Mouse (Mus musculus) bone marrow, adult 2 months (tissue): ENCODE measurements around the gene Dclk2. TPM values are rescaled to one million over a fixed set of nuclear protein-coding genes. Genes with fewer than 3 reads are reported as not detected.

ENCODE experiments used
- H3K27ac ChIP-seq: fragments of 200-500 bp; 2 replicates; pipeline ENCODE4 v1.5.1; 2012; ENCODE audit warnings: low read depth, mild to moderate bottlenecking, control low read depth, inconsistent platforms, low read length; ENCODE audit not compliant: control insufficient read depth, poor library complexity, insufficient read depth
- H3K4me1 ChIP-seq: fragments of 200-500 bp; 2 replicates; pipeline ENCODE4 v1.6.1; 2011; ENCODE audit warnings: low read length; ENCODE audit not compliant: control insufficient read depth, insufficient read depth
- H3K4me3 ChIP-seq: fragments of 200-500 bp; replicated peaks from 2 replicates; pipeline ENCODE3; 2011; ENCODE audit warnings: mild to moderate bottlenecking, low read depth, low read length, control low read depth; ENCODE audit not compliant: control insufficient read depth
- CTCF ChIP-seq: fragments of 200-500 bp; IDR thresholded peaks from 2 replicates; pipeline ENCODE4 v1.5.1; 2011; ENCODE audit warnings: low read length, control low read depth; ENCODE audit not compliant: control insufficient read depth, insufficient read depth
- POLR2A ChIP-seq: fragments of 200-500 bp; IDR thresholded peaks from 2 replicates; pipeline ENCODE4 v1.6.1; 2011; ENCODE audit warnings: low read depth, mild to moderate bottlenecking, control low read depth, low read length, borderline replicate concordance; ENCODE audit not compliant: control insufficient read depth
- WGBS: fragments of 180-500 bp; shearing (Covaris S2); methylation state at CpG from one replicate; pipeline ENCODE4 v1.1.7; 2018; 5-methylcytosine and 5-hydroxymethylcytosine counted together
- polyA plus RNA-seq: library from polyadenylated mRNA; stranded (reverse); fragments of >200 nt; gene quantifications from 2 replicates; pipeline ENCODE4 v1.2.4, GENCODE M21; 2011; ENCODE audit warnings: low replicate concordance; ENCODE audit not compliant: missing spikeins, insufficient read depth, insufficient read length

Gene Dclk2
- polyA plus RNA-seq, 1 experiment, result 16.4 TPM

DNA sequence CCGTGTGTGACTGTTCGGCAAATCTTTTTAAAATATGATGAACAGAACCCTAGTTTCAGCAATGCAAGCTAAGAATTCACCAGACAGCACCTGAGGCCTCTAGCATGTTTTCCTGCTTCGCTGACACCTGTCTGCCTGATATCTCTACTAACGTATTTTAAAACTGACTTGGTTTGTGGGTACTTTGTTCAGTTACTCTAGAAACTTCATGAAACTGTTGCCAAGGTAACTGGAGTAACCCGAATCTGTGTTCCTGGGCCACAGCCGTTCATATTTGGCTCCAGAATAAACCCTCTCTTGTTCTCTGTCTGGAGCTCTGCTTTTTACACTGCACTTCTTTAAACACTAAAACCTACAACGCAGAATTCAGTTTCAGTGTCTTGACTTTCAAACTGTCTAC is 86.3 kb downstream of the Dclk2 start:
- 80% methylated on average over 7 of the region's 7 CpGs for WGBS
- H3K27ac ChIP-seq, result no peak overlapping the region
- no peak for TF ChIP-seq CTCF
- TF ChIP-seq POLR2A, result no peak
- H3K4me1 ChIP-seq, result no peaks in the 10 kb centered on the region
- no peak overlapping the region for H3K4me3 ChIP-seq

DNA sequence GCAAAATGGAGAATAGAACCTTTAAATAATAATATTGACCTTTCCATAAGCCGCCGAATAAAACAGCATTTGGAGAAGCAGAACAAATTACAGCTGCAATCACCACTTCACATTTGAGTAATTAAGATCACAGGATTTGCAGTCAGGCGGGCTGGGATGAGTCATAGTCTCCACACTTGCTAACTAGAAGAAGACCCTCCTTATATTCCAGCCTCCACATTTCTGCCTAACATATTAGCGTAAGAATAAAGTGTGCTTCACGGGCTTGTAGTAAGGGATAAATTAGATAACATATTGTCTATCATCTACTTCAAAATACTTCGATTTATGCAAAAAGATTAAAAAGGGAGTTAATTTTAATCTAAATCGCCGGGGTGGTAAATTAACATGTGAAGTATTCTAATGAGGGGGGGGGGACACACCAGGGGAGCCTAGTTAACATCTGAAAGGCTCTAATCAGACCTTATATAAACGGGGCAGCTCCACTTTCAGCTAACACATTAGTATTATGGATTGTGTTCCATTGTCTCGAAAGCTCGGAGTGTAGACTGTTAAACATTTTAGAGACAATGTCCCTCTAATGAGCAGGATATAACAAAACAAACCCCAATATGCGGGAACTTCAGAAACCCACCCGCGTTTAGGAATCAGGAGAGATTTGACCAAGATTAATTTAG is 87.9 kb downstream of the Dclk2 start:
- no peak overlapping the region for H3K4me3 ChIP-seq
- 82% methylated on average over 14 of the region's 14 CpGs for WGBS
- TF ChIP-seq CTCF (no peak), POLR2A (no peak)
- no peaks in the 10 kb centered on the region for H3K4me1 ChIP-seq
- H3K27ac ChIP-seq, result no peak overlapping the region

DNA sequence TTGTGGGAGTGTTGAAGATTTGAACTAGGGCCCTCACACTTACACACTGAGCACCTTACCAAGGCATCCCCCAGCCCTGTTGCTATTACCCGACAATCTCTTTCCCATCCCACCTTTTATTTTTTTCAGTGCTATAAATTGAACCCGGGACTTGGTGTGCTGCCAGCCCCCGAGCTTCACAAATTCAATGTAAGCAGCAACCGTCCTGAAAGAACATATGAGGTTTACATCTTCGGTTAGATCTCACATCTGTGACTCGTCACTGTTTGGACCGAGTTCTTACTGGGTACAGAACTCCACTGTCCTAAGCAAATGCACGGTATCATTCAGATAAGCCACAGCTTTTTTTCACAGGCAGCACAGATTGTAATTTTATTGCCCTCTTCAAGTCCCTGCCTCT is 88.5 kb downstream of the Dclk2 start:
- TF ChIP-seq POLR2A (no peak), CTCF (no peak)
- 85% methylated on average over 8 of the region's 8 CpGs for WGBS
- no peak overlapping the region for H3K27ac ChIP-seq
- H3K4me3 ChIP-seq, result no peak overlapping the region
- no peaks in the 10 kb centered on the region for H3K4me1 ChIP-seq

DNA sequence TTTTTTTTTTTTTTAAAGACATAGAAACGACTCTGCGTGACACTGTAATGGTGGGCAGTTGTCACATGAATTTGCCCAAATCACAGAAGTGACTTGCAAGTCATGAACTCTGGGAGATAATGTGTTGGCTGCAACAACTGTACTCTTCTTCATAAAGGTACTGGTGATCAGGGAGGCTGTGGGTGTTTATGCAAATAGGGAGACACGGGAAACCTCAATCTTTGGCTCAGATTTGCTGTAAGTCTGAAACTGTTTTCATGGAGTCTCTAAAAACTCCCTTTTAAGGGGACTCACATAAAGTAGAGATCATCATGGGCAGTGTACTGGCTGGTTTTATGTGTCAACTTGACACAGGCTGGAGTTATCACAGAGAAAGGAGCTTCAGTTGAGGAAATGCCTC is 93.1 kb downstream of the Dclk2 start:
- H3K4me1 ChIP-seq, result no peaks in the 10 kb centered on the region; the same call in 1 of the 2 replicates
- no peak for TF ChIP-seq CTCF
- no peak overlapping the region for H3K27ac ChIP-seq
- 79% methylated on average over 3 of the region's 3 CpGs for WGBS
- no peak overlapping the region for H3K4me3 ChIP-seq

DNA sequence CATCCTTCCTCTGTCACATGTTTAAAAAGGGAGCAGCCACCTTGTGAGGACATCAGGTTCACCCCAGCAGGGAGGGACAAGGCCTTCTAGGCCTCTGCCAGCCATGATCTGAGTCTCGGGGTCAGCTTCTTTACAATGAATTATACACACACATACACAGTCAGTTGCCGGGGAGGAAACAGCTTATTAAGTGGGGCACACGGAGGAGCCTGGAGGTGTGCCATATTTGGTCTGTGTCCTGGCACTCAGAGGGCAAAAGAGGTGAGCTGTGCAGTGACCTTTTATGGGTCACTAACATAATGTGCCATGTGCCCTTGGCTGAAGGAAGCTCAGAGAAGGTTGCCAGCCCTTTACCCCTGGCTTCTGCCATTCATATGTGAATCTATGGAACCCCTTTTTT is 99.3 kb downstream of the Dclk2 start:
- Histone ChIP-seq H3K4me3 (no peak overlapping the region), H3K4me1 (no peaks in the 10 kb centered on the region; the same call in 1 of the 2 replicates), H3K27ac (no peak overlapping the region)
- TF ChIP-seq POLR2A, result no peak
- TF ChIP-seq CTCF, result no peak
- 70% methylated on average over 3 of the region's 3 CpGs for WGBS

DNA sequence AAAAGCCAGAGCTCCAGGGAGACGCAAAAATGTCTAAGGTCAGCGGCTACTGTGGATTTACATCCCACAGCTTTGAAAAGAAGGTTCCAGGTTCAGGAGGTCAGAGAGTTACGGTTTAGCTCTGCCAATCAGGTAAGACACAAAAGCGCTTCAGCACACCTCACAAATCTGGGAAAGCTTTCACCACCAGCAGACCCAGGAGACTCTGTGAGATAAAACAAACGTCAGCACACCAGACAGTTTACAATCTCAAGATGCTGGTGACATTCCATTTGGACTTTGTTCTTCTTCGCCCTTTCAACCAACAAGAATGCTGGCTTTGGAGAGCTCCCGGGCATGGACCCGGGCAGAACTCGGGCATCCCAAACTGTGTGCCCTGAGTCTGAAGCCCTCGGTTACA is 100.3 kb downstream of the Dclk2 start:
- TF ChIP-seq CTCF (no peak), POLR2A (no peak)
- WGBS, result 87% methylated on average over 10 of the region's 10 CpGs

DNA sequence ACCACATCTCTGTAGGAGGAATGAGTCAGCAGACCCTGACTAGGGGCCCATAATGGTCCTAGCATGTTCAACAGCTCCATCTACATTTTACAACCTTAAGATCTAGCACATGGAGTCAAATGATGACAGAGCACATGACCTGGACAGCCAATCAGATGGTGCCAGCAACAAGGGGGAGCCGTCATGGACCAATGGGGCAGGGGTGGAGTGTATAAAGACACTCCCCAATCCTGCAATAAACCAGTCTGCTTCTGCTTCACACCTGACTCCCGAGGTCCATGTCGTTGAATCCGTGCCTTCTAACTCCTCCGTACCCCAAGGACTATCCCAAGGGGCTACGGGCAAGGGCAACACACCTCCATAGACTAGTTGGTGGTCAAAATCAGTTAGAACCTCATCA is 101.3 kb downstream of the Dclk2 start:
- Histone ChIP-seq H3K4me1 (no peaks in the 10 kb centered on the region), H3K4me3 (no peak overlapping the region), H3K27ac (no peak overlapping the region)
- TF ChIP-seq POLR2A (no peak), CTCF (no peak)
- WGBS, result 90% methylated on average over 6 of the region's 6 CpGs

More for the DNA sequence above, 100.3 kb downstream of the Dclk2 start:
- Histone ChIP-seq H3K4me1 (no peaks in the 10 kb centered on the region; the same call in 1 of the 2 replicates), H3K4me3 (no peak overlapping the region), H3K27ac (no peak overlapping the region)

DNA sequence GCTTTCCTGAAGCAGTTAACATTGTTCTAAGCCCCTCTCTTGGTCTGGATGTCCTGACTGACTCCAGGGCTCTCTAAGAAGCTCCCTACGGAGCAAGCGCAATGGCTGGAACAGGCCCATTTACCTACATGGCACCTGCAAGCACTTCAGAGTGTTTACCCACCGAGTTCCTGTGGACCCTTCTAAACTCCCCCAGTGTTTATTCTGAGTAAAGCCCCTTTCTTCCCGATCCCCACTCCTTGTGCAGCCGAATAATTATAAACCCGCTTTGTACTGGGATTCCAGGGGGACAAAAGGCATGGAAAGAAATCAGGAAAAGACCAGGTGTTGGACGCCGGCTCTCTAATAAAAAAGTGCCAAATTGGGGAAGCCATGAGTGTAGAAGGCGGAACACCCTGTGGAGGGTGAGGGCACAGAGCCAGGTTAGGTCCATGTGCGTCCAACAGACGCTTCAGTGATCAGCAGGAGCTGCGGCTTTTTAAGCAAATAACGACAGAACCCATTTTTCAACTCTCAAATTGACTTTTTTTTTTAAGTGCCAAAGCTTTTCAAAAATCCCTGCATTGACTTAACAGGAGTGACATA is 102.6 kb downstream of the Dclk2 start:
- no peak for TF ChIP-seq CTCF
- TF ChIP-seq POLR2A, result no peak
- H3K27ac ChIP-seq, result no peak overlapping the region
- WGBS, result 82% methylated on average over 13 of the region's 13 CpGs
- H3K4me3 ChIP-seq, result no peak overlapping the region
- H3K4me1 ChIP-seq, result no peaks in the 10 kb centered on the region
